Mouse (Mus musculus) bone marrow, adult 2 months (tissue): ENCODE measurements around the gene Tax1bp3.

Source experiments
- CTCF ChIP-seq: fragments of 200-500 bp; IDR thresholded peaks from 2 replicates; pipeline ENCODE4 v1.5.1; 2011; ENCODE audit warnings: low read length, control low read depth; ENCODE audit not compliant: control insufficient read depth, insufficient read depth
- POLR2A ChIP-seq: fragments of 200-500 bp; IDR thresholded peaks from 2 replicates; pipeline ENCODE4 v1.6.1; 2011; ENCODE audit warnings: low read depth, mild to moderate bottlenecking, control low read depth, low read length, borderline replicate concordance; ENCODE audit not compliant: control insufficient read depth

DNA sequence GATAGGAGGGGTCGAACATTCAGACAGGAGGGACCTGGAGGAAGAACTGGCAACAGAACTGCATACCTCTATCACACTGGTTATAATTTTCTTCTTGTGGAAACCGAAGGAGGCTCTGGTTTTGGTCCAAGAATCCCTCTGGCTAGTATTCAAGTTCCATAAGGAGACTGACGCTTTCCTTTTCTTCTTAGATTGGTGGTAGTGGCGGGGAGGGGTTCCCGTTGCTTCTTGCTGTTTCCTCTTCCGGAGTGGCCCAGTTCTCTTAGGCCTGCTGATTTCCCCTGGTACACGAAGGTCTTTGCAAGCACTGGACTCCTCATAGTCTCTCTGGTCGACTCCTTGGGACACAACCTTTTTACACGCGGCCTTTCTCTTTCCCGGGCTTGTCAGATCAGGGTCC, 39.8 kb upstream of the Tax1bp3 start:
- TF ChIP-seq POLR2A (no peak), CTCF (no peak)
